Mouse (Mus musculus) c-Kit-positive CD71-positive TER-119-positive erythroid progenitor cells, embryonic 14.5 days (primary cell): ENCODE data around the gene a.
A peak's percentile ranks its signal among the peaks of the same experiment; 100 is the strongest.
"Not testable (repeated sequence)": the region's sequence is repeated elsewhere in the genome, so short reads cannot be mapped to it uniquely, and the experiment has no call there.

Experiments used
- DNase-seq: peaks from one replicate; pipeline ENCODE4 v3.0.0-alpha.2; 2013; ENCODE audit warnings: low spot score

Gene a

DNA sequence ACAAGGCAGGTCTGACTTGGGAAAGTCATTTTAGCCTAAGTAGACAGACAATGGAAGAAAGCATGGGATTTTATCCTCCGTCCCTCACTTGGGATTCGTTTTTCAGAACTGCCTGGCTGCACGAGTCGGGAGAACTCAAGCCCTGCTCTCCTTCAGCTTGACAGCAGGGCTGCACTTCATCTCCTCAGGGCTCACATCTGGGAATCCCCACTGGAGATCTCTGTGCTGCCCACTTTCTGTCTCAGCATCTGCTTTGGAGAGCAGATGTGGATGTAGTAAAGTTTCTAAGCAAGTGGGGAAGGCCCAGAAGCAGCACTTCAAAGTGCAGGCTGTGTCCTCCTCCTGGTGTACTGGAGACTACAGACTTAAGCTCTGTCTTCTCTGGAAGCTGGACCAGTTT is 130.9 kb downstream of the a start:
- DNase-seq: not testable (repeated sequence)

GRCm38 (mm10) chr2:154925411-154926031 is 134.3 kb downstream of the a start:
- DNase-seq: no peak

DNA sequence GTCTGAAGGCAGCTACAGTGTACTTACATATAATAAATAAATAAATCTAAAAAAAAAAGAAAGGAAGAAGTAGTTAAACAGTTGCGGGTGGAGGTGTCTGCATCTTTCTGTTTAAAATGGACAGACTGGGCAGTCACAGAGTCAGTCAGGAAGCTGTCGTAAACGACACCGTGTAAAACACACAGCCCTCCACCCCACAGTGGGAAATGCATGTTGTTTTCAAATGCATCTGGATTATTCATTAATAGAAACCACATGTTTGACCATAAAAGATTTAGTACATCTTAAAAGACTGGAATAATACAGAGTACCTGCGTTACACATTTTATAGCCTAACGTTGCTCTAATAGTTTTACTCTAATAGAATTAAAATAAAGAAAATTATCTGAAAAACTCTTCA is 135.6 kb downstream of the a start:
- DNase-seq: no peak

GRCm38 (mm10) chr2:154928298-154928697 is 137.1 kb downstream of the a start:
- DNase-seq: no peak

GRCm38 (mm10) chr2:154933884-154934283 is 142.7 kb downstream of the a start:
- no peak for DNase-seq

DNA sequence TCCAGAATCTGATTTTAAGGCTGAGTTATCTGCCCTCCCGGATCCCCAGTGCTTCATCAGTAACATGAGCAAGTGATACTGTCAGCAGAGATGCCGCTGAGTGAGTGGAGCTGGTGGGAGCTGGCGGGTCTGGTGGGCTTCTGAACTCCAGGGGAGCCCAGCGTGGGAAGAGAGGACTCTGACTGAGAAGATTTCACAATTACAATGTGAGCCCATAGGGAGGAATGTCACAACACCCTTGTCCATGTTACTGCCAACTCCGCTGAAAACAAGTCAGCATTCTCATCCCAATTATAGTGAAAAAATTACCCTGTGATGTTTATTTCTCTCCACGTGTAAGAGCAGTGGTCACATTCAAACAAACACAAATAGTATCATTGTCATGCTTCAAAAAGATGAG is 144.9 kb downstream of the a start:
- DNase-seq: no peak

DNA sequence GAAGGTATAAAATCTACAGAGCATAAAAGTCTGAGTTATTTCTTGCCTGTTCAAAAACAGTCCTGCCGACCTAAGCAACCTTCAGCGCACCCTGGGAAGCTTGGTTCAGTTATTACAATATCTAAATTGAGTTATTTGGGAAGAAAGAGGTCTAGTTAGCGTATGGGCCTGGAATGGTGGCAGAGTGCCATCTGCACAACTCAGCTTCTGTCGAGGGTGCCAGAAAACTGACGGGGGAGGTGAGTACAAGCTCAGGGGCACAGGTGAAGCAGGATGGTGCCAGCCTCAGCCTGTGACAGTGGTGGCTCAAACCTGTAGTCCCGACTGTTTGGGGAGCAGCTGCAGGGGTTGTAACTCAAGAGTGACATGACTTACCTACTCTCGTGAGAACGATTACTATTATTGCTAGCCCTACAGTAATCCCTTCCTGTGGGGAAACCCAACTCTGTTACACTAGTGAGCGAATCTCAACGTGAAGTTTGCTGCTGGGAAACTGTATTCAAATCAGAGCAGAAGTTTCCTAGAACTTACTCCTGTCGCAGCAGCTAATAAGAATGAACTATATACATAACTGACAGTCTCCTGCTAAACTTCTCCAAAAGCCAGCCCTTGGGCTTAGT is 145.4 kb downstream of the a start:
- no peak for DNase-seq

DNA sequence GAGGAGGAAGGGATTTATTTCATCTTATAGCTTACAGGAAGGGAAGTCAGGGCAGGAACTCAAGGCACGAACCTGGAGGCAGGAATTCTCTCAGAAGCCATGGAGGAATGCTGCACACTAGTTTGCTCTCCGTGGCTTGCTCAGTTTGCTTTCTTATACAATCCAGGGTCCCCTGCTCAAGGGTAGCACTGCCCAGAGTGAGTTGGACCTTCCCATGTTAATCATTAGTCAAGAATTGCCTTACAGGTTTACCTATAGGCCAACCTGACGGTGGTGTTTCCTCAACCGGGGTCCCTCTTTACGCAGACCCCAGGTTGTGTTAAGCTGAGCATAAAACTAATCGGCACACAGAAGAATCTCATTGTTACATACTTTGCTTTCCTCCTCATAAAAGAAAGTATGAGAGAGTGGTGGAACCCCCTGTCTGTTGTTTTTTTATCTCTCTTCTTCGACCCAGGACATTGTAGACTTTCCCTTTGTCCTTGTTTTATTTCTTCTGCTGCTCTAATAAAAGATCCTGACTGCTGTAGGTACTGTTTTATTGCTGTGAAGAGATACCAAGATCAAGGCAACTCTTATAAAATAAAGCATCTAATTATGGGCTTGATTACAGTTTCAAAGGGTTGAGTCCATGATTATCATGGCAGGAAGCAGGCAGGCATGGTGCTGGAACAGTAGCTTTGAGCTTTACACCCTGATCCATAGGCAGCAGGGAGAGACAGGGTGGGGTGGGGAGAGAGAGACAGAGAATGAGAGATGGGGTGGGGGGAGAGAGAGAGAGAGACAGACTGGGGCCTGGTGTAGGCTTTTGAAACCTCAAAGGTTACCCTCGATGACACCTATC is 146.6 kb downstream of the a start:
- DNase-seq: no peak

DNA sequence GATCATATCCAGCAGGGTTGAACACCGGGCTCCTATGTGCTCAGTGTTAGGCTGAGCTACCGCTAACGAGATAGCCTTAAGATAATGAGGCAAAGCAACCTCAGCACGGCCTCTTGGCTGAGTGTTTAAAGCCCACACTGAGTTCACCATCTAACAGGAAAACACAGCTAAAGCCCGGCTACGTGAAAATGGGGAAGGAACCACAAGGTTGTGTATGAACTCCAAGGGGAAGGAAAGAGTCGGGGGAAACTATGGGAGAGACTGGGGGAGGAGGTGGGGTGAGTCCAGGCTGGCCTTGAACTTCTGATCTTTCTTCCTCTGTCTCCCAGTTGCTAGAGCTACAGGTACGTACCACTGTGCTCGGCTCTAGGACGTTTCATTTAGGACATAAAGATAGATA is 150.8 kb downstream of the a start:
- no peak for DNase-seq

DNA sequence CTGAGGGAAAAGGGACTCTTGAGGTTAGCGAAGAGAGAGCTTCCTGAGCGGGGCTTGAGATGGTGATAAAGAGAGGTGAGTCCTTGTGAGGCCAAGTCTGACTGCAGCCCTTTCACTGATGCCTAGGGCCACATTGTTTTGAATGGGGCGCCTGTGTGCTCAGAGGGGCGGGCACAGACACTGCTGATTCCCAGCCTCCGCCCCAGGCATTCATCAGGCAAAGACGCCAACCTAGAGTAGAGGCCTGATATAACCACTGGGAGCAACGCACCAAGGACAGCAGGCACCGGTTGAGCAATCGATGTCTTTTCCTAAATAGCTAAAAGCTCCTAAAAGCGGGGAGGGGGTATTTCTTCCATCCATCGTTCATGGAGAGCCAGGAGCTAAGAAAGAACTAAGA is 151.3 kb downstream of the a start:
- no peak for DNase-seq

- peak; percentile 27 for DNase-seq
These were observed 151.9 kb downstream of the a start for GRCm38 (mm10) chr2:154943101-154943500.

DNA sequence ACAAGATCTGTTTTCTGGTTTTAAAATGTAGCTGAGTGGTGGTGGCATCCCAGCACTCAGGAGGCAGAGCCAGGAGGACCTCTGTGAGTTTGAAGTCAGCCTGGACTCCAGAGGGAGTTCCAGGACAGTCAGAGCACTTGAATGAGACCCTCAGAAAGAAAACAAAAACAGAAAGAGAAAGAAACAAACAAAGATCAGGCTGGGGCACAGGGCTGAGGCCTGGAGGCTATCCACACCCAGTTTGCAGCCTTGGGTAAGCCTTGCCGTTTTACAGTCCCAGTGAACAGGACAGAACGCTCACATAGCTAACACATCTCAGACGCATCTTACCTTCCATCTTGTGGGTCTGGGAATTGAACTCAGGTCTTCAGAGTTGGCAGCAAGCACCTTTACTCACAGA is 155.7 kb downstream of the a start:
- DNase-seq: no peak

DNA sequence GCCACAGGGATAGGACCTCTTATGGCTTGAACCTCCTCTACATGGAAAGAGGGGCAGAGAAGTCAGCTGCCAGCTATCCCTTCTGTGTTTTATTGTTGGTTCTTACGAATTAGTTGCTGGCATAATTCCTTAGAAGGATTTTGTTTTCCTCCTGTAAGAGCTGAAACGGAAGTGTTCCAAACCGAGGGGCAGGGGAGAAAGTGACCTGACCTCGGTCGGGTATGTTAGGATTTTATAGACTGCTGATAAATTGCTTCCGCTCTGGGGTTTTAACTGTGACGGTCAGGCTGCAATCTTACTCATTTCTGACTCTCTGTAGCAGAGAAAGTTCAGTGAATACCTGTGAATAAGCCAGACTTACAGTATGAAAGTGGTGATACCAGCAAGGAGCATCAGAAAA is 158.2 kb downstream of the a start:
- DNase-seq: no peak

DNA sequence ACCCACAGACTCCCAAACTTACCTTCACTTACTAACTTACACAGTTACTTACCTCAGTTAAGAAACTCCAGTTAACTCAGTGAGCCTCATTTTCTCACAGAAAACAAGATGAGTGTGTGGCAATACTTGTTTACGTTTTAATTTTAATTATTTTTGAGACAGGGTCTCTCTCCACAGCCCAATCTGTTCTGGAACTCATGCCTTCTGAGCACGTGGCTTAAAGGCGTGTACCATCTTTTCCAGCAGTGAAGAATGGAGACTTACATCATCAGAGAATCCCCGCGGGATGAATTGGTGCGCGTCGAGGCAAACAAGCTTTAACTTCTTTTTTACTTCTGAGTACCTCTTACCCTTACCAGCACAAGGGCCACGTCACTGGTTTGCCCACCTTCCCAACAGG is 158.7 kb downstream of the a start:
- DNase-seq: no peak

GRCm38 (mm10) chr2:154950601-154951000 is 159.4 kb downstream of the a start:
- no peak for DNase-seq

DNA sequence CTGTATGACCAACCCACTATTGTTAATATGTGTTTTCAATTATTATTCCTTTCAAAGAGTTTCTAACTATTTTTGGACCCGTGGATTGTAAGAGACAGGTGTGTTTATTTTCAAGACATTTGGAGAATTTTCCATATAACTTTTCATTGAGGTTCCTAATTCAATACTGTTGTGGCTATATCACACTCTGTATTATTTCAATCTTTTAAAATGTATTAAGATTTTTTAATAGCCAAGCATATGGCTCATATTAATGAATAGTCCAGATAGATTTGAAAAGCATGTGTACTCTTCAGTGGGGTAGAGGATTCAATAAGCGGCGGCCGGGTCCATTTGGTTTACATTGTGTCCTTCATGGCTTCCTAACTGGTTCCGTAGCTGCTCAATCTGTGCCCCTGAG is 168.3 kb downstream of the a start:
- no peak for DNase-seq

GRCm38 (mm10) chr2:154959909-154960308 is 168.7 kb downstream of the a start:
- no peak for DNase-seq

DNA sequence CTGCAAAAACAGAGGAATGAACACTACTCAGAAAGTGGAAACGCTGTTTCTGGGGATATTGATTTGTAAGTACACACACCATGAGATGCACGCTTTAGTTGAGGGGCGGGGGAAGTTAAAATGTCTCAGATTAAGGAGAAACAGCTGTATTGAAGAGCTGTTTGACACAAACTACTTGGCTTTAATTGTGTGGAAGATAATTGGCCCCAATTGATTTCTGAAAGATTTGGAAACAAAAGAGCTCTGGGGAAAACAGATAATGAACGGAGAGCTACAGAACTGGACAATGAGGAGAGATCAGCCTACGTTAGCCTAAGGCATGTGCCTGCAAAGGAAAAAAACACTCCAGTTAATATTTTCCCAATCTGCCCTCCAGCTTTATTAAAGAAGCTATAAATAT is 172.0 kb downstream of the a start:
- no peak for DNase-seq

DNA sequence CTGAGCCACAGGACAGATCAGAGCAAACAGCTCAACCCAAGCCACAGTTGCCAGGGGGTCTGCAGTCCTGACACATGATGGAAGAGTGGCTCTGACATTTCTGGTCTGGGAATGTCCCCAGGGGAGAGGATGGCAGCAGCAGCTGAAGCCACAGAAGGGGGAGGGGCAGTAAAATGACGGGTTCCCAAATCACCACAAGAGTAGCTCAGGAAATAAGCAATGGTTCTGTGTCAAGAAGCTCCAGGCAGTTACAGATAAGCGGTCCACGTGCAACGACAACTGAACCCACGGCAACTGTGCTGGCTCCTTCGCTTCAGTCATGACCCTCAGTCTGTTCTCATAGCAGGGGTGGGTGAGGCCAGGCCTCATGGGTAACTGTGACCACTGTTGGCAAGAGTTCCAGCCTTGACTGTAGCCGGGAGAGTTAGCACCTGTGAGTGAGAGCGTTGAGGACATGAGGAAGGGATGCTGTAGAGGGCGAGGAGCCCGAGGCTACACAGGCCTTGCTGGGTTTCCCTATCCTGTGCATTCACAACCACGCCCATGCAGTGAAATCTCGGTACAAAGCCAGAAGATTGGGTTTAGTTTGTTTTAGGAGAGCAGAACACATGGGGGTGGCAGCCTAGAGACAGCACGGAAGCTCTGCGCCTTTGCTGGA is 178.7 kb downstream of the a start:
- not testable (repeated sequence) for DNase-seq

GRCm38 (mm10) chr2:154971919-154972692 is 180.9 kb downstream of the a start:
- DNase-seq: no peak

- DNase-seq: no peak
These were observed 181.8 kb downstream of the a start for GRCm38 (mm10) chr2:154972981-154973380.

GRCm38 (mm10) chr2:154986609-154987008 is 195.4 kb downstream of the a start:
- DNase-seq: no peak
